ENCODE assay signal across 17 mouse cellular contexts in the genomic region with DNA sequence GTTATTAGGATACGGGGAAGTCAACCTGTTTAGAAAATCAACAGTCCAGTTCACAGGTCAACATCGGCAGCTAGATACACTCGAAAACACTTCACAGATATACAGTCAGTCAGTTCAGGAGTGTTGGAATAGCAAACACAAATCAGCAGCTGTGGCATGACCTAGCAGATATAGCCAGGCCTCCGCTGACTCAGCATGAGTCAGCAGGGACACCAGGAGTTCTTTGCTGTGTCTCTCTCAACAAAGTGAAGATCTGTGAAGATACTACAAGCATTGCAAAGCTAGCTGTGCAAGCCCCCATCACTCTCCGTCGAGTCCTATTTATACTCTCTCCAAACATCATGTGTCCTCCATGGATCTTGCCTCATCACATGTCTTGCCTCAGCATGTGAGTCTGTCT. TPM values are rescaled to one million over a fixed set of nuclear protein-coding genes. Genes with fewer than 3 reads are reported as not detected.
DNase-seq lines count a peak whose midpoint lies in the region; ATAC-seq and TF ChIP-seq lines count a peak whose summit lies in the region.
"Had no signal": no experiment of that assay in that cellular context is flagged by ENCODE, and none has a peak within 500 bp of the region (broad histone marks: within the 10 kb centered on the region; RNA-seq: fewer than 3 reads in every experiment).

No protein-coding gene starts in this region.

- H3K9me3 ChIP-seq in G1E (replicated peaks), result no peaks in the 10 kb centered on the region
- H3K9me3 ChIP-seq in liver, embryonic 15.5 days (replicated peaks), result no peaks in the 10 kb centered on the region
- no peaks in the 10 kb centered on the region for H3K9me3 ChIP-seq in midbrain, embryonic 14.5 days (ENCODE audit: control insufficient read depth, low read length)
- H3K9me3 ChIP-seq: embryonic facial prominence, embryonic 15.5 days; limb, embryonic 13.5 days had no signal

- peaks cover 6% of the 10 kb centered on the region; the same call in 1 of the 2 replicates for H3K27me3 ChIP-seq in G1E (ENCODE audit: insufficient read depth, low read length)
- 0 out of 2 replicates have a peak, but pooled peaks cover 7% of the 10 kb centered on the region for H3K27me3 ChIP-seq in liver, embryonic 15.5 days
- no peaks in the 10 kb centered on the region for H3K27me3 ChIP-seq in midbrain, embryonic 14.5 days (ENCODE audit: control insufficient read depth, insufficient read depth, low read length)
- H3K27me3 ChIP-seq: embryonic facial prominence, embryonic 15.5 days had no signal

- DNase-seq in 416B (ENCODE audit: low read depth) (peak; percentile 65), G1E (ENCODE audit: low spot score) (no peak)
- DNase-seq in right cerebral cortex, adult 2 months (ENCODE audit: low spot score in 2 of 2), result no peak
- no peak for DNase-seq in retina, postnatal 1 day
- DNase-seq in gastrocnemius, adult 18-20 months (ENCODE audit: low spot score), result no peak
- DNase-seq in midbrain, embryonic 14.5 days, result no peak
- DNase-seq: cerebellum, postnatal 36 days; heart, adult 18-20 months; thymus, adult 18-20 months had no signal

- no peak for TF ChIP-seq CTCF in G1E (IDR thresholded peaks at IDR 0.05; ENCODE audit: low read depth, low read length)
- TF ChIP-seq CTCF in bone marrow macrophage, adult 2 months (IDR thresholded peaks at IDR 0.05; ENCODE audit: low read depth, low read length), result no peak

- H3K27ac ChIP-seq in bone marrow macrophage, adult 2 months (ENCODE audit: insufficient read depth, low read depth, low read length), result peak overlapping the region; percentile 45
- H3K27ac ChIP-seq in liver, embryonic 15.5 days (replicated peaks), result peak overlapping the region; percentile 78
- H3K27ac ChIP-seq in midbrain, embryonic 14.5 days (replicated peaks; ENCODE audit: low read depth, low read length), result no peak overlapping the region
- H3K27ac ChIP-seq: embryonic facial prominence, embryonic 15.5 days; limb, embryonic 13.5 days had no signal

- no peak overlapping the region for H3K4me3 ChIP-seq in G1E (ENCODE audit: low read depth, low read length)
- no peak overlapping the region for H3K4me3 ChIP-seq in bone marrow macrophage, adult 2 months (ENCODE audit: insufficient read depth, low read length)
- no peak overlapping the region for H3K4me3 ChIP-seq in liver, embryonic 15.5 days (replicated peaks)
- H3K4me3 ChIP-seq in midbrain, embryonic 14.5 days (replicated peaks; ENCODE audit: low read depth, low read length), result no peak overlapping the region
- H3K4me3 ChIP-seq: embryonic facial prominence, embryonic 15.5 days; limb, embryonic 13.5 days had no signal

- H3K4me1 ChIP-seq in G1E (ENCODE audit: insufficient read depth, low read depth, low read length), result peaks cover 27% of the 10 kb centered on the region
- peaks cover 39% of the 10 kb centered on the region for H3K4me1 ChIP-seq in bone marrow macrophage, adult 2 months (ENCODE audit: control insufficient read depth, insufficient read depth, low read length)
- H3K4me1 ChIP-seq in liver, embryonic 15.5 days (replicated peaks), result peaks cover 51% of the 10 kb centered on the region
- H3K4me1 ChIP-seq in midbrain, embryonic 14.5 days (ENCODE audit: control insufficient read depth, insufficient read depth, low read length), result no peaks in the 10 kb centered on the region
- H3K4me1 ChIP-seq: embryonic facial prominence, embryonic 15.5 days had no signal

- no peak for TF ChIP-seq POLR2A in bone marrow macrophage, adult 2 months (IDR thresholded peaks at IDR 0.05; ENCODE audit: borderline replicate concordance, low read depth, low read length)

- no peaks in the 10 kb centered on the region for H3K36me3 ChIP-seq in G1E (replicated peaks)
- no peaks in the 10 kb centered on the region for H3K36me3 ChIP-seq in liver, embryonic 15.5 days (replicated peaks)
- no peaks in the 10 kb centered on the region for H3K36me3 ChIP-seq in midbrain, embryonic 14.5 days (ENCODE audit: control insufficient read depth, insufficient read depth, low read length)
- H3K36me3 ChIP-seq: embryonic facial prominence, embryonic 15.5 days; limb, embryonic 13.5 days had no signal

- 53% methylated on average over 6 of the region's 6 CpGs for WGBS in liver, embryonic 15.5 days (ENCODE audit: insufficient replicate concordance)
- WGBS in midbrain, embryonic 14.5 days, result 91% methylated on average over 6 of the region's 6 CpGs

- H3K9ac ChIP-seq in liver, embryonic 15.5 days, result no peak overlapping the region
- no peak overlapping the region for H3K9ac ChIP-seq in midbrain, embryonic 14.5 days (replicated peaks; ENCODE audit: low read length)
- H3K9ac ChIP-seq: embryonic facial prominence, embryonic 15.5 days; limb, embryonic 13.5 days had no signal

- peak overlapping the region; percentile 51 for H3K4me2 ChIP-seq in liver, embryonic 15.5 days
- no peak overlapping the region for H3K4me2 ChIP-seq in midbrain, embryonic 14.5 days (ENCODE audit: low read length)
- H3K4me2 ChIP-seq: embryonic facial prominence, embryonic 15.5 days had no signal

- ATAC-seq in G1E (ENCODE audit: extremely low read depth, insufficient number of reproducible peaks, low FRiP score, poor library complexity, severe bottlenecking), result peak; percentile 40; the same call in 1 of the 2 replicates
- ATAC-seq in liver, embryonic 15.5 days (ENCODE audit: insufficient read depth), result peak; percentile 80
- ATAC-seq in midbrain, embryonic 14.5 days (ENCODE audit: low FRiP score, low TSS enrichment), result no peak
- ATAC-seq: intestine, embryonic 16.5 days had no signal

RNA-seq across cellular contexts. Expression of a gene that starts 16.9 kb away (rescaled TPM):
- total RNA-seq in G1E (2014; fragmentation: Nextera tagmentation), result not detected in 2 replicates
- total RNA-seq in G1E (2017), result not detected in 2 replicates
- not detected in 2 replicates for polyA plus RNA-seq in G1E (2012)
- polyA plus RNA-seq in bone marrow macrophage, adult 2 months (2012; ENCODE audit: insufficient read depth, insufficient read length, missing spikeins), result 1.4 and 2.3 TPM in 2 replicates
- polyA plus RNA-seq in liver, embryonic 15.5 days (2015; fragmentation: Nextera tagmentation; extraction: Ambion mirVana), result 10.7 and 13.0 TPM in 2 replicates
- under 1 TPM in 1 of 2 experiments, not detected in 1; 0.47 TPM for total RNA-seq in gastrocnemius, adult 18-20 months (2021)
- not detected in 2 replicates for polyA plus RNA-seq in midbrain, embryonic 14.5 days (2014; fragmentation: Nextera tagmentation; extraction: Ambion mirVana)
- polyA plus RNA-seq: hindbrain, embryonic 11.5 days; limb, embryonic 13.5 days had no signal

RNA-seq across cellular contexts. Expression of a gene that starts 21.7 kb away (rescaled TPM):
- total RNA-seq in G1E (2014; fragmentation: Nextera tagmentation), result not detected in 2 replicates
- not detected in 2 replicates for total RNA-seq in G1E (2017)
- polyA plus RNA-seq in G1E (2012), result not detected in 2 replicates
- polyA plus RNA-seq in bone marrow macrophage, adult 2 months (2012; ENCODE audit: insufficient read depth, insufficient read length, missing spikeins), result not detected in 2 replicates
- 6.8 and 7.3 TPM in 2 replicates for polyA plus RNA-seq in liver, embryonic 15.5 days (2015; fragmentation: Nextera tagmentation; extraction: Ambion mirVana)
- total RNA-seq in gastrocnemius, adult 18-20 months (2021), result not detected
- 0.26 and 1.4 TPM in 2 replicates for polyA plus RNA-seq in midbrain, embryonic 14.5 days (2014; fragmentation: Nextera tagmentation; extraction: Ambion mirVana)
- total RNA-seq: heart, adult 18-20 months; monocyte, adult 5-6 weeks had no signal
- polyA plus RNA-seq: small intestine, adult 2 months had no signal

RNA-seq across cellular contexts. Expression of a gene that starts 54.5 kb away (rescaled TPM):
- total RNA-seq in G1E (2014; fragmentation: Nextera tagmentation) (not detected in 2 replicates), G1E (2017) (0.41 TPM in 1 of 2 replicates, not detected in the other)
- not detected in 2 replicates for polyA plus RNA-seq in G1E (2012)
- polyA plus RNA-seq in bone marrow macrophage, adult 2 months (2012; ENCODE audit: insufficient read depth, insufficient read length, missing spikeins), result 7.7 and 7.8 TPM in 2 replicates
- 2.6 and 2.9 TPM in 2 replicates for polyA plus RNA-seq in liver, embryonic 15.5 days (2015; fragmentation: Nextera tagmentation; extraction: Ambion mirVana)
- 1 to 10 TPM in 1 of 2 experiments, under 1 TPM in 1; 0.87 to 2.0 TPM for total RNA-seq in gastrocnemius, adult 18-20 months (2021)
- 0.75 TPM in 1 of 2 replicates, not detected in the other for polyA plus RNA-seq in midbrain, embryonic 14.5 days (2014; fragmentation: Nextera tagmentation; extraction: Ambion mirVana)

RNA-seq across cellular contexts. Expression of a gene that starts 58.8 kb away (rescaled TPM):
- total RNA-seq in G1E (2014; fragmentation: Nextera tagmentation), result 10.9 and 14.0 TPM in 2 replicates
- 1.1 and 2.2 TPM in 2 replicates for total RNA-seq in G1E (2017)
- 8.8 and 12.1 TPM in 2 replicates for polyA plus RNA-seq in G1E (2012)
- 31.1 and 34.0 TPM in 2 replicates for polyA plus RNA-seq in bone marrow macrophage, adult 2 months (2012; ENCODE audit: insufficient read depth, insufficient read length, missing spikeins)
- polyA plus RNA-seq in liver, embryonic 15.5 days (2015; fragmentation: Nextera tagmentation; extraction: Ambion mirVana), result 0.63 and 0.93 TPM in 2 replicates
- total RNA-seq in gastrocnemius, adult 18-20 months (2021), result 1 to 10 TPM; 3.4 to 5.3 TPM
- polyA plus RNA-seq in midbrain, embryonic 14.5 days (2014; fragmentation: Nextera tagmentation; extraction: Ambion mirVana), result 33.1 and 41.0 TPM in 2 replicates
